Mouse (Mus musculus) kidney, embryonic 16.5 days (tissue): ENCODE measurements around the gene Mdc1. TPM values are rescaled to one million over a fixed set of nuclear protein-coding genes. Genes with fewer than 3 reads are reported as not detected.

Experiments used
- ATAC-seq: fragments of 200-750 bp; cut with Nextera tagmentation; 2 replicates; pipeline ENCODE4 v1.8.0; 2017; ENCODE audit warnings: moderate TSS enrichment; ENCODE audit not compliant: low FRiP score, low TSS enrichment
- H3K27ac ChIP-seq: fragments of 300-500 bp; sonication (generic); 2 replicates; pipeline ENCODE4 v1.5.1; 2014; ENCODE audit warnings: low read length
- H3K27me3 ChIP-seq: fragments of 300-500 bp; sonication (generic); 2 replicates; pipeline ENCODE4 v1.6.1; 2014; ENCODE audit warnings: low read length, control low read depth, mixed read lengths; ENCODE audit not compliant: insufficient read depth
- H3K36me3 ChIP-seq: fragments of 300-500 bp; sonication (generic); 2 replicates; pipeline ENCODE4 v1.6.1; 2014; ENCODE audit warnings: low read length, control low read depth, mixed read lengths; ENCODE audit not compliant: insufficient read depth
- H3K4me1 ChIP-seq: fragments of 300-500 bp; sonication (generic); 2 replicates; pipeline ENCODE4 v1.6.1; 2014; ENCODE audit warnings: low read length, control low read depth, mixed read lengths; ENCODE audit not compliant: insufficient read depth
- H3K4me2 ChIP-seq: fragments of 300-500 bp; sonication (generic); replicated peaks from 2 replicates; pipeline ENCODE4 v1.6.1; 2014; ENCODE audit warnings: low read depth, low read length
- H3K4me3 ChIP-seq: fragments of 300-500 bp; sonication (generic); 2 replicates; pipeline ENCODE4 v1.5.1; 2014; ENCODE audit warnings: mild to moderate bottlenecking, low read length
- H3K9ac ChIP-seq: fragments of 300-500 bp; sonication (generic); replicated peaks from 2 replicates; pipeline ENCODE4 v1.6.1; 2014; ENCODE audit warnings: low read length
- H3K9me3 ChIP-seq: fragments of 300-500 bp; sonication (generic); 2 replicates; pipeline ENCODE4 v1.6.1; 2016; ENCODE audit warnings: low read length, control low read depth
- WGBS: fragments of 180-500 bp; shearing (Covaris S2); extraction: QIAGEN DNeasy Blood & Tissue Kit; methylation state at CpG from one replicate; pipeline ENCODE4 v1.1.7; 2014; 5-methylcytosine and 5-hydroxymethylcytosine counted together
- polyA plus RNA-seq: library from polyadenylated mRNA; unstranded; fragments of >200 nt; fragmentation: Nextera tagmentation; extraction: Ambion mirVana; gene quantifications from 2 replicates; pipeline ENCODE4 v1.2.1, GENCODE M21; 2015

Gene Mdc1
- polyA plus RNA-seq, 1 experiment from 2014 or later: 16.7 TPM

GRCm38 (mm10) chr17:35870884-35871696 lies 29.8 kb downstream of the Mdc1 start:
- ATAC-seq: no peak
- H3K4me1 ChIP-seq: peaks cover 43% of the 10 kb centered on the region
- whole genome bisulfite sequencing: 82% methylated on average over 8 of the region's 8 CpGs
- peak overlapping the region; percentile 83 for H3K4me2 ChIP-seq
- peaks cover 15% of the 10 kb centered on the region; the same call in 1 of the 2 replicates for H3K36me3 ChIP-seq
- peaks cover 4% of the 10 kb centered on the region; the same call in 1 of the 2 replicates for H3K9me3 ChIP-seq
- H3K27ac ChIP-seq: peak overlapping the region; percentile 98
- H3K9ac ChIP-seq: peak overlapping the region; percentile 85; the same call in 1 of the 2 replicates
- peak overlapping the region; percentile 68 for H3K4me3 ChIP-seq
- H3K27me3 ChIP-seq: no peaks in the 10 kb centered on the region

- H3K27me3 ChIP-seq: no peaks in the 10 kb centered on the region
- peaks cover 26% of the 10 kb centered on the region for H3K4me1 ChIP-seq
- H3K4me2 ChIP-seq: peak overlapping the region; percentile 44; the same call in 1 of the 2 replicates
- peaks cover 16% of the 10 kb centered on the region; the same call in 1 of the 2 replicates for H3K36me3 ChIP-seq
- peaks cover 4% of the 10 kb centered on the region; the same call in 1 of the 2 replicates for H3K9me3 ChIP-seq
- peak overlapping the region; percentile 53; the same call in 1 of the 2 replicates for H3K27ac ChIP-seq
- peak; percentile 53; the same call in 1 of the 2 replicates for ATAC-seq
- peak overlapping the region; percentile 20; the same call in 1 of the 2 replicates for H3K4me3 ChIP-seq
- 35% methylated on average over 20 of the region's 21 CpGs for WGBS
- H3K9ac ChIP-seq: peak overlapping the region; percentile 48; the same call in 1 of the 2 replicates
These were observed 32.6 kb downstream of the Mdc1 start for GRCm38 (mm10) chr17:35873774-35874519.

GRCm38 (mm10) chr17:35874721-35875120 lies 33.4 kb downstream of the Mdc1 start:
- Histone ChIP-seq H3K27me3 (no peaks in the 10 kb centered on the region), H3K36me3 (peaks cover 16% of the 10 kb centered on the region; the same call in 1 of the 2 replicates), H3K9me3 (peaks cover 4% of the 10 kb centered on the region; the same call in 1 of the 2 replicates), H3K4me1 (peaks cover 21% of the 10 kb centered on the region), H3K27ac (no peak overlapping the region), H3K4me3 (no peak overlapping the region), H3K4me2 (no peak overlapping the region), H3K9ac (no peak overlapping the region)
- ATAC-seq: no peak
- 80% methylated on average over 6 of the region's 6 CpGs for WGBS

- Histone ChIP-seq H3K9ac (peak within 1 kb of the TSS; percentile 87), H3K4me3 (peak within 1 kb of the TSS; percentile 82), H3K27ac (peak within 1 kb of the TSS; percentile 59; the same call in 1 of the 2 replicates), H3K4me2 (peak within 1 kb of the TSS; percentile 66), H3K9me3 (no peaks in the 10 kb centered on the region), H3K27me3 (no peaks in the 10 kb centered on the region), H3K4me1 (peaks cover 12% of the 10 kb centered on the region), H3K36me3 (peaks cover 39% of the 10 kb centered on the region)
- 5% methylated on average over 66 of the region's 66 CpGs for WGBS
- ATAC-seq: peak; percentile 95
These were observed 38.1 kb downstream of the Mdc1 start, which contains the start of gene Dhx16 for GRCm38 (mm10) chr17:35879245-35880057. TSS of gene Dhx16 (plus strand) at chr17:35879819.

- H3K36me3 ChIP-seq: peaks cover 57% of the 10 kb centered on the region
- 94% methylated on average over 17 of the region's 17 CpGs for WGBS
These were observed 41.6 kb downstream of the Mdc1 start for GRCm38 (mm10) chr17:35882924-35883323.

GRCm38 (mm10) chr17:35883777-35884176 lies 42.5 kb downstream of the Mdc1 start:
- no peak overlapping the region for H3K9ac ChIP-seq
- no peaks in the 10 kb centered on the region for H3K9me3 ChIP-seq
- H3K4me2 ChIP-seq: no peak overlapping the region
- H3K36me3 ChIP-seq: peaks cover 64% of the 10 kb centered on the region
- no peak for ATAC-seq
- H3K27ac ChIP-seq: no peak overlapping the region
- 94% methylated on average over 14 of the region's 14 CpGs for WGBS
- H3K4me3 ChIP-seq: no peak overlapping the region
- no peaks in the 10 kb centered on the region for H3K27me3 ChIP-seq
- H3K4me1 ChIP-seq: peaks cover 12% of the 10 kb centered on the region

More at GRCm38 (mm10) chr17:35882924-35883323, 41.6 kb downstream of the Mdc1 start:
- Histone ChIP-seq H3K9me3 (no peaks in the 10 kb centered on the region), H3K9ac (no peak overlapping the region), H3K27ac (no peak overlapping the region), H3K4me2 (no peak overlapping the region), H3K4me3 (no peak overlapping the region), H3K4me1 (peaks cover 12% of the 10 kb centered on the region), H3K27me3 (no peaks in the 10 kb centered on the region)
- ATAC-seq: no peak

- ATAC-seq: no peak
- no peak overlapping the region for H3K9ac ChIP-seq
- no peaks in the 10 kb centered on the region for H3K9me3 ChIP-seq
- H3K4me2 ChIP-seq: no peak overlapping the region
- peaks cover 90% of the 10 kb centered on the region for H3K36me3 ChIP-seq
- 76% methylated on average over 17 of the region's 17 CpGs for WGBS
- no peaks in the 10 kb centered on the region for H3K27me3 ChIP-seq
- H3K4me3 ChIP-seq: no peak overlapping the region
- H3K4me1 ChIP-seq: no peaks in the 10 kb centered on the region
- no peak overlapping the region for H3K27ac ChIP-seq
These were observed 46.4 kb downstream of the Mdc1 start for GRCm38 (mm10) chr17:35887725-35888124.

- Histone ChIP-seq H3K4me1 (peaks cover 21% of the 10 kb centered on the region), H3K9me3 (no peaks in the 10 kb centered on the region), H3K9ac (peak within 1 kb of the TSS; percentile 73), H3K27ac (peak within 1 kb of the TSS; percentile 44), H3K27me3 (no peaks in the 10 kb centered on the region), H3K36me3 (peaks cover 34% of the 10 kb centered on the region), H3K4me3 (peak within 1 kb of the TSS; percentile 65), H3K4me2 (peak within 1 kb of the TSS; percentile 78)
- WGBS: under 1% methylated on average over 81 of the region's 86 CpGs
- ATAC-seq: peak; percentile 92
These were observed 55.7 kb downstream of the Mdc1 start, which contains the start of gene 2310061I04Rik for GRCm38 (mm10) chr17:35896781-35897643. TSS of gene 2310061I04Rik (minus strand) at chr17:35897431.
